Mouse (Mus musculus): ENCODE results near the gene Olfr462.
"Not testable (repeated sequence)": the region's sequence is repeated elsewhere in the genome, so short reads cannot be mapped to it uniquely, and the experiment has no call there.

Gene Olfr462

DNA sequence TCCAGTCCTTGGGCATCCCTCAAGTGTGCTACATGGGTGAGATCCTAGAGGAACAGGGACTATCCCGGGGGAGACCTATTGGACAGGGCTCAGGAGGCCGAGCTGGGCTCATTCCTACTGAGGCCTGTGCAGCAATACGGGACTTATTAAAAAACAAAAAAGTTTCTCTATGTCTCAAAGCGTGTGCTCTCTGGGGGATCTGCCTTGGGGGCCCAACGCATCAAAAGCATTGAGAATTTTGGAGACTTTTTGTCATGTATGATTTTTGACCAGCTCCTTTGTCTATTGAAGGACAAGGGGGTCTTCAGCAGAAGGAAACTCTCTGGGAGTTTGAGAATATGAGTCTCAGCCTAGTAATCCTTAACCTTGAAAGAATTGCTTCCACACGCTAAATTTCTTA is at the start of gene Olfr462:
TSS of gene Olfr462 (minus strand) at position 101 of the 400 bp plus-strand sequence.
- no peak for DNase-seq

DNA sequence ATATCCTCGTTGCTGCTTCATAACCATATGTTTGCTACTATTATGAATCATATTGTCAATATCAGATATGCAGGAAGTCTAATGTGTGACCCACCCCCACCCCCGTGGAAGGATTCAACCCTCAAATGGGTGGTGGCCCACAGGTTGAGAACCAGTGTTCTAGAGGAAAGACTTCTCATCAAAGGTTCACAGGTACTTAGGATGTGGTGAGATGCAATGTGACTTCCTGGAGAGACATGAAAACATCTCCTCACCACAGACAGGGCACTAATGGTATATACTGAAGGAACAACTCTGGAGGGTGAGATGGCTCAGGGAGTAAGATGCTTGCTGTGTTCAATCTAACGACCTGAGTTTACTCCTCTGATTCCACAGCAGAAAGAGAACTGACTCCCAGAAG is 43.4 kb upstream of the Olfr462 start:
- DNase-seq = no peak

DNA sequence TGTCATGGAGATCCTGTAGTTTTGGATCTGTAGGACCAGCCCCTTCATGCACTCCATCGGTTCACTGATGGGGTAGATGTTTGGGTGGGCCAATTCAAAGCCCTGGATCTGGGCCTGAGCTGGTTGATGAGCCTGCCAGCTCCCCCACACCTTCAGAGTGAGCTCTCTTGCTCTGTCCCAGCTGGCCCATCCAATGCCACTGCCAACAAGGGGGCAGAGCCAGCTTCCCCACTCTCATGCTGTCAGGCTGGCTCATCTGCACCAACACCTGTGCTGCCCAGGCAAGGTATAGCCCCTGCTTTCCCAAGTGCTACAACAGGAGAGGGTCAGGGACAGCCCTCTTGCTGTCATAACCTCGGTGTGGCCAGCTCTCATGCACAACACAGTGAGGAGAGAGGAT is 41.7 kb upstream of the Olfr462 start:
- no peak for DNase-seq

DNA sequence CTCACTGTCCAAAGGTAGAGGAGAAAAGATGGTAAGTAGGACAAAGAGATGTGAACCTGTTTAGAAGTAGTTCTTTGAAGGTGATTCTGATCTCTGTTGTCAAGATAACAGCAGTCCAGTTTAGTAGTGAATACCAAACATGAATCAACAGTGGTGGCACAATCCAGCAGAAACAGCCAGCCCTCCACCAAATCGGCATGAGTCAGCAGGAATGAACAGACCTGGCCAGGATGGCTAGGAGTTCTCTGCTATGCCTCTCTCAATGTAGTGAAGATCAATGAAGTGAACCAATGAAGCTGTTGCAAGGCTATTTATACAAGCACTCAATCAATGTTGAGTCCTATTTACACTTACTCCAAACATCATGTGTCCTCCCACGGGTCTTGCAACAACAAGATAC is 38.3 kb upstream of the Olfr462 start:
- DNase-seq = no peak

DNA sequence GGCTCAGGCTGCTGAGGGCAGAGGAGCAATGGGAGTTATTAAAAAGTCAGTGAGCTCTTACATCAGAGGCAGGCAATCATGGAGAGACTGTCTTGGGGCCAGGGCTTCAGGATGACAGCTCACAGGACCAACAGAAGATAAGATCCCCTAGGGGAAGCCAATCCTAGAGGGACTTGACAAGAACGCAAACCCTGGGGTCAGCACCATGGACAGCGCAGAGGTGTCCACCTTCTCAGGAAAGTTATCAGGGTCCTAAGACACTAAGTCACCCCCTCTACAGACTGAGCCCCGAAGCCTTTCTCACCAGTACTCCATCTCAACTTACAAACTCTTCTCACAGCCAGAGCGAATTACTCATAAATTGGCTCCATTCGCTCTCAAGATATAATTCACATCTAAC is 28.9 kb upstream of the Olfr462 start, which contains the start of gene Olfr464:
TSS of gene Olfr464 (minus strand) at position 2 of the 400 bp plus-strand sequence.
- peak; percentile 67 for DNase-seq

DNA sequence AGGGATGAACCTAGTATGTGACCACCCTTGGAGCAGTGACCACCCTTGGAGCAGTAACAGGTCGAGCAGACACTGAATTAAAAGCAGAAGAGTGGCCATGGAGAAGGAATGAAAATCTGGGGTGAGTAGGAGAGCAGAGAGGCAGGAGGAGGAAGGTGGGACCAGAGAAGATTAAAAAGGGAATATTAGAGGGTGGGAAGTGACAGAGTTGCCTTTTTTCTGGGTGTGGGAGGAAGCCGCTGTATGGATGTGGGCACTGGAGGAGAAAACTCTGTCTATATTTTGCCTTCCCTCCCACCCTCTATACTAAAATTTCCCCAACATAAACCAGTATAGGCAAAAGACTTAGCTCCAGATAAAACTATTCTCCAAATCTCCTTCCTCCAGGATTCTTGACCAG is 28.2 kb upstream of the Olfr462 start:
- no peak for DNase-seq

DNA sequence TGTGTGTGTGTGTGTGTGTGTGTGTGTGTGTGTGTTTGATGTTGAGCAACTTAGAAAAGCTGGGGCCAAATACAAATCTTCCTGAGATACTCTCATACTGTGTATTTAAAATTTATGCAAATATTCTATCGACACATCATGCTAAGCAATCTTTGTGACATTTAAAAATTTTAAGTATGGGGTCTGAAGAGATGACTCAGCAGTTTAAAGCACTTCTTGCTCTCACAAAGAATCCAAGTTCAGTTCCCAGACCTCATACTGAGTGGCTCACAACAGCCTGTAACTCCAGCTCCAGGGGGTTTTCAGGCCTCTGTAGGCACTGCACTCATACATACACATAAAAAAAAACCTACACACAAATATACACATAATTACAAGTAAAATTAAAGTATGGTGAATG is 23.9 kb upstream of the Olfr462 start:
- no peak for DNase-seq

DNA sequence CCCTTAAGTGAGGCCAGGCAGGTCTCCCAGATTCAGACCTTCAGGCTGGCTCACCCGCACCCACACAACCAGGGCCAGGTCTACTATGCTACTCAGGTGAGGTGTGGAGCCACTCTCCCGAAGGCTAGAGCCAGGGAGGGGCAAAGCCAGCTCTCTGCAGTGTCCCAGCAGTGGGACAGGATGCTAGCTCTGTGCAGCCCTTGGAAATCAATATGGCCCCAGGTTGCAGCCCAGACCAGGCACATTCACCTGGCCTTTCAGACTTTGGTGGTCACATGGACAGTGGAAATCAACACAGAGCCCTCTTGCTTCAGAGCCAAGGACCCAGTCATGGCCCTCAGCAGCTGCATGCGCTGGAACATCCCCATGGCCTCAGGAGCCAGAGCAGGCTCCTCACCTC is 12.3 kb upstream of the Olfr462 start:
- no peak for DNase-seq

DNA sequence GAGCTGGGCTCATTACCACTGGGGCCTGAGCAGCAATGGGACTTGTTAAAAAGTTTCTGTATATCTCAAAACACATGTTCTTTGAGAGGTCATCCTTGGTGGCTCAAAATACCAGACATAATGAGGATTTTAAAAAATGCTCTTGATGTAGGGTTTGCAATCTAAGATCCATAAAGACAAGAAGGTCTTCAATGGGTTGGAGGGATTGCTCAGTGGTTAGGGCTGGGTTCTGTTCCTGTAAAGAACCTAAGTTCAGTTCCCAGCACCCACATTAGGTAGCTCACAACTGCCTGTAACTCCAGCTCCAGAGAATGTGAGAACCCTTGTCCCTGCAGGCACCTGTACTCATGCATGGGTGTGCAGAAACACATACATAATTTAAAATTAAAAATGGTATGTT is 5.2 kb upstream of the Olfr462 start, which contains the start of gene Olfr463:
TSS of gene Olfr463 (minus strand) at position 101 of the 400 bp plus-strand sequence.
- DNase-seq = no peak

DNA sequence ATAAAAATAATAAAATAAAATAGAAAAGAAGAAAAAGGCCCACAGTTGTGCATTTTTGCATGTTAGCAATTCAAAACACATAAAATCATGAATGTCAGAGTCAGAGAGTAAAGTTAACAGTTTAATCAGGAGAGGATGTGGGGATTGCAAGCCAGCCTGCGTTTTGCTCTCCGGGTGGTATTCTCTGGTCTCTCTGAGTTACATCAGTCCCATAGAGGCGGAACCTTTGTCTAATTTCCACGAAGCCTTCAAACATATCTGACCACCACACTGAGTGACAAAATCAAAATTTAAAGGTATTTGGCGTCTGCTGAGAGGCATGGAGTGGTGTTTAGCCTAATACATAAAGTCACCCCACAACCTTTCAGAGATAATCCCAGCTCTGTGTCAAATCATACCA is 7.2 kb downstream of the Olfr462 start:
- DNase-seq = no peak

DNA sequence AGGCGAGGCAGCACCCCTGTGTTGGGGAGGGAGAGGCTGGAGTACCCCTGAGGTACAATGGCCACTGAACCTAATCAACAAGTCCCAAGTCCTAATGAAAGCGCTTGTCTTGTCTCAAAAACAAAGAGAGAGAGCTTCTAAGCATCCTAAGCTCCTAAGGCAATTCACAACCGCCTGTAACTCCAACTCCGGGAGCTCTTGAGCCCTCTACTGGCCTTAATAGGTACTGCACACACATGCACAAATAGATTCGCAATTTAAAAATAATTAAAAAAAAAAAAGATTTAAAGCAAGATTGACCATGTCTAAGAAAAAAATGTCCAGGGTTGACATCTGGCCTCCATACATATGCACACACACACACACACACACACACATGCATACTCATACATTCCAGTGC is 8.6 kb downstream of the Olfr462 start:
- DNase-seq = no peak

DNA sequence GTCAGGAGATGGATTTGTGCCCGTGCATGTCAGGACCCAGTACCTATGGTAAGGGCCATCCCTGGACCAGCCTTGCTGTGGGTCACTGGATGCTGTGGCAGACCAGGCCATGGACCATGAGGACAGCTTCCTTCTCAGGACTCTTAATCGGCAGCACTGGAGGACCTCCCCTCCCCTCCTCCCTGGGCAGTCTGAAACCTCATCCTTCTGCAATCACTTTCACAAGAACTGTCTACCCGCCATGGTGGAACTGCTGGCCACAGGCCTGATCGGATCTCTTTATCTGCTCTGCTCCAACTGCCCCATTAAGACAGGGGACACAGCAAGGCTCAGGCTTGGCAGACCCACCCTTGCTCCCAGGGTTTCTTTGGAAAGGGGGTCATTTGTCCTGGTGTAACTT is 10.4 kb downstream of the Olfr462 start:
- no peak for DNase-seq

DNA sequence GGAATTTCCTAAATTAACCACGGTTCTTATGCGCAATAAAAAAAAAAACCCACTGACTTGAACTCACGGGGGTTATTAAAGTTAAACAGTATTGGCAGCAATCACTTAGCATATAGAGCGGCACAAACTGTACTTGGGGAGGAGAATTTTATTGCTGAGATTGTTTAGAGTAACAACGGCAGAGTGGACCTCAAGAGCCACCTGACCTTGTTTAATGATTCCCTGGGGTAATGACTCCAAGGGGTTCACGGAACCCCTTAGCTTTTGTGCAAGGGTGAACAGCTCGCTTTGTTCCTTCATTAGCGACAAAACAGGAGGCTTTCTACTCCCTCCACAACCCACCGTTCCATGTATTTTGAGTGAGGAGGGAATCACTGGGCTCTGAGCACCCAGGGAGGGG is 12.2 kb downstream of the Olfr462 start:
- no peak for DNase-seq

DNA sequence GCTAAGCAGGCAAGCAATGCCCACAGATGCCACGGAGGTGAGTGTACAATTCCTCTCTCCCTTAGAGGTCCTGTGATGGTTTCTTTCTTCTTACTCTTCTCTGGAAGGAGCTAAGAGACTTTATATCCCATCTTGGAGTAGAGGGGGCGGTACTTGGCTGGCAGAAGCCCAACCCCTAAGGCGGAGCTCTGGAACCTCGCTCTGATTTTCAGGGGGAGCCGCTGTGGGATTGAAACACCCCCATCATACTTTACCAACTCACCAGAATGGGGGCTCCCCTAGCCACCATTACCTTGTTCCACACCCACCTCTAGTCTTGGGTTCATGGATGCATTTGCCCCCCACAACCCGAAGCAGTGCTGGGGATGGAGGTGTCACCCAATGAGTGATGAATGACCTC is 16.6 kb downstream of the Olfr462 start, which contains the start of gene Epx:
TSS of gene Epx (minus strand) at position 101 of the 400 bp plus-strand sequence.
- DNase-seq = no peak

DNA sequence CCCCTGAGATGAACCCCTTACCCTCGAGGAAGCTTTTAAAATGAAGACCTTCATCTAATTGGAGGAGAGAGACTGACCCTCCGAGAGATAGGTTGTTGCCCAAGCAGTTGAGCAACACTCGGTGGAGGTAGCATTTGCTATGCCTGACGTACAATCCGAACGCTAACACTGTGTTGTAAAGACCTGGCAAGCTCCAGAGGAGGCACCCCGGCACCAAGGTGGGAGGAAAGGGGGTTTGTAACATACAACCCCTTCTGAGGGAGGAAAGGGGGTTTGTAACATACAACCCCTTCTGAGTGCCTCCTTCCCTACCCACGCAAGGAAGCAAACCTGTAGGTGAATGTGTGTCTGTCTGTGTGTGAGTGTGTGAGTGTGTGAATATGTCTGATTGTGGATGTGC is 20.3 kb downstream of the Olfr462 start:
- DNase-seq = no peak

DNA sequence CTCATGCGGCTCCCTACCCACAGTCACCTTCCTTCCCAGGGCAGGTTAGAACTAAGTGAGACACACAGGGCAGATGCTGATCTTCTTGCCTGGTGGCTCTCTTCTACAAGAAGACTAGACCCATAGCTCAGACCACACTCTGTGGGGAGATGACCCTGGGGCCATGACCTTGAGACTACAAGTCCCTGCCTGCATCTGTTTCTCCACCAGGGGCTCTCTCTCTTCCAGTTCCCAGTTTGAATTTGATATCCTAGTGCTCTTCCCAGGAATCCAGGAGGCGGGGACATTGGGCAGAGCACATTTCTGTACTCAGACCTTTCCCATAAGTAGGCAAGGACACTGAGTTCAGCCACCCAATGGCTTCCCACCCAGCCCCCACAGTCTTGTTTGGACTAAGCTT is 22.0 kb downstream of the Olfr462 start:
- DNase-seq = no peak

DNA sequence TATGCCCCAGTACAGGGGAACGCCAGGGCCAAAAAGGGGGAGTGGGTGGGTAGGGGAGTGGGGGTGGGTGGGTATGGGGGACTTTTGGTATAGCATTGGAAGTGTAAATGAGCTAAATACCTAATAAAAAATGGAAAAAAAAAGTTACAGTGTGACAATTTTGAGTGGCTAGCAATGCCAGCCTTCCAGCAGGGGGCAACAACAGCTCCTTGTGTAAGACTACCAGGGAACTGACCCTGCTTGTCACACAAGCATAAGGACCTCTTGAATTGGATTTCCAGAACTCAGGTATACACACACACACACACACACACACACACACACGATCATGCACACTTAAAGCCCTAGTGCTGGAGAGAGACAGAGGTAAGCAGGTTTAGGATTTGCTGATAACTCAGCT is 25.2 kb downstream of the Olfr462 start:
- DNase-seq = not testable (repeated sequence)

DNA sequence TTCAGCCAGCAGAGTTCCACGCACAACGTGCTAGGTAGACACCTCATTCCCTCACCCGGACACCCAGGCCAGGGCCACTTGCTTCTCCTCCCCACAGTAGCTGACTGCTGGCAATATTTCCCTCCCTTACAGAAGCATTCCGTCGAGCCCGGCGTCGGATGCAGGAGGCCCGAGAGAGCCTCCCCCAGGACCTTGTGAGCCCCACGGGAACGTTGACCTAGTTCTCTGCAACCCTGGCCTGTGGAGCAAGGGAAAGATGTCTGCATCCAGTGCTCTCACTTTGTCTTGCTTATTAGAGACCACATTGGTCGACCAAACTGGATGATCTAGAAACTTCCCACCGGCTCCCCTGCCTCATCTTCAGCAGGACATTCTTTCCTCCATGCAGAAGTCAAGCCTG is 29.3 kb downstream of the Olfr462 start:
- no peak for DNase-seq

DNA sequence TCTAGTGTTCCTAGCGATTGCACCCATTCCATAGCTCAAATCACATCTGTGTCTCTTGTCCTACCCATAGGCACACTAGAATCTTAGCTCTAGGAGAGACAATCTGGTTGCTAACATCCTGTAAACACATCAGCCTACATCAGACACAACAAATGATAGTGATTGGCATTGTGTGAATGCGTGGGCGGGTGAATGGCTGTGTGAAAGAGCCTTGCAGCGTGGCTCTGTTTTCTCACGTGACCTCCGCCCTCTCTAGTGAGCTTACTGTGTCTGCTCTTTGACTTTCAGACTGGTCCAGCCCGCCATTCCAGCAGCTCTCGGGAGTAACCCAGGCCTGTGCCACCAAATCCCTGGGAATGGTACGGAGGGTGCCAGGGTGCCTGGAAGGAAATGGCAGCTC is 31.6 kb downstream of the Olfr462 start:
- no peak for DNase-seq

DNA sequence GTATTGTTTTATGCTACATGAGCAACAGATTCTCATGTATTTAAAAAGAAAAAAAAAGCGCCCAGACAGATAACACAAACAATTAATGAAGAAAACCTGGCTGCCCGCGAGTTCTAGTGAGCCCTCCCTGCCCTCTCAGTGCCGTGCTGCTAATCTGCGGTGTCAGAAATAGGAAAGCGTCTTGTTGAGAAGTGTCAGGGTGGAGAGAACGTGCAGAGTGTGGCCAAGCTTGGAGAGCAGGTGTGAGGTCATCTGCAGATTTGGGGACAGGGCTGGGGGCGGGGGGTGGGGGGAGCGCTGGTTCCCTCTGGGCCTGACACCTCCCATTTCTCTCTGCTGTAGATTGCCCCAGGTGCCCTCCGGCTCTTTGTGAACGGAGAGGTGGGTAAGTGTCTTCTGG is 32.8 kb downstream of the Olfr462 start:
- DNase-seq = no peak

DNA sequence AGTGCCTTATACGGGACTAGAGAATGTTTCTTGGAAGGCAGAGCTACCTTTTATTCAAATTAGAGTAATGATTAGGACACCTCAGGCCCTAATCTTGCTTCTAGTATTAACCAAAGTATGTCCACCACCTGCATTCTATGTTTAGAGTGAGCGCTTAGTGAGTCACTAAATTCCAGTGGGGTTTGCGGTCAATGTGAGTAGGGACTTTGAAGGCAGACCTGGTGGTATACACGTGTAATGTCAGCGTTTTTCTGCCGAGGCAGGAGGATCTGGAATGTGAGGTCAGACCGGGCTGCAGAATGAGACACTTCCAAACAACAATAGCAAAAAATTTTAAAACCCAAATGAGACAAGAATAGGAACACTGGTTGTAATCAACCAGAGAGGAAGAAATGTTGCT is 37.5 kb downstream of the Olfr462 start:
- no peak for DNase-seq

DNA sequence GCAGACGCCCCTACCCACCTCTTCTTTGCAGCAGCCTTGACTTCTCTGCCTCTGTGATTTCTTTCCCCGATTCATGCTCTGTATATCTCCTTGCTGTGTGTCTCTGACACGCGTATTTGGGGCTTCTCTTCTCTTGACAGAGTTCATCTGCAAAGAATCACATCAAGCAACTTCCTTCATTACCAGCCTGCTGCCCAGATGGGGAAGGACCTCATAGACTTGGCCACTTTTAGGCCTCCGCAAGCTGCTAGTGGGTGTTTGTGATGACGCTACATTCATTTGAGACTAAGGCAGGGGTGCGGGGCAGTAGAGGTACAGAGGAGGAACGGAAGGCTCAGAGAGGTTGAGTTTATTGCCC is 38.5 kb downstream of the Olfr462 start:
- no peak for DNase-seq

DNA sequence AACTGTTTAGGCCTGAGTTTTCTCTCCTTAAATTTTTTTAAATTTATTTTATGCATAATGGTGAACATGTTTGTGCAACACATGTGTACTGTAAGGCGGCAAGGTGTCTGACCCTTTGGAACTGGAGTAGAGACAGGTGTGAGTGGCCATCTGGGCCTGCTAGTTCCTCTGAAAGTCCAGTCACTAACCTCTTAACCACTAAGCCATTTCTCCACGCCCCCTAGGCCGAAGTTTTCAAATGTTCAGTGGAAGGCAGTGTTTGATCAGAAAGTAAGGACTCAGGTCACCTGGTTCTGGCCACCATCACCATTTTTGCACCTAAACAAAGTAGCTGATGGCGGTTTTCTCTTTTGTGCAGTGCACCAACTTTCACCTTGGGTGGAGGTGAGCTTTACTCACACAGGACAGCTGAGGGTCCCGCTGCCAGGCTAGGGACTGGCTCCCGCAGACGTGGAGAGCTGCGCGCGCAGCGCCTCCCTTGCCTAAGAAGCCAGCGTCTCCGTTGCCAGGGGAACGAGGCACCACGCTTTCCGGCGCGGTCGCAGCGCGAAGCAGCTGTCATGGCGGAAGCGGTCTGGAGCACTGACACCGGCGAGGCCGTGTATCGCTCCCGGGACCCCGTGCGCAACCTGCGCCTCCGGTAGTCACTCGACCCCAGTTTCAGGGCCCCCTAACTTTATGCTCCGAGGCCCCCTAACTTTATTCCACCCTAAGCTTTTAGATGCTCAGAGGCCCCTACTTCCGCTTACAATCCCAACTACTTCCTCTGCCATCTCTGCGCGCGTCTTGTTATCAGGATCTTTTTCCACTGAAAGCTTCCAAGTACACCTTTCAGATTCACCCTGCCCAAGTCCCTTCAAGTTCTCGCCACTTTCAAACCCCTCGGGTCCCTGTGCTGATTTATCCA is 39.1 kb downstream of the Olfr462 start, which contains the start of gene Mks1:
TSS of gene Mks1 (plus strand) at position 526 of the 907 bp plus-strand sequence.
- DNase-seq = peak; percentile 89

DNA sequence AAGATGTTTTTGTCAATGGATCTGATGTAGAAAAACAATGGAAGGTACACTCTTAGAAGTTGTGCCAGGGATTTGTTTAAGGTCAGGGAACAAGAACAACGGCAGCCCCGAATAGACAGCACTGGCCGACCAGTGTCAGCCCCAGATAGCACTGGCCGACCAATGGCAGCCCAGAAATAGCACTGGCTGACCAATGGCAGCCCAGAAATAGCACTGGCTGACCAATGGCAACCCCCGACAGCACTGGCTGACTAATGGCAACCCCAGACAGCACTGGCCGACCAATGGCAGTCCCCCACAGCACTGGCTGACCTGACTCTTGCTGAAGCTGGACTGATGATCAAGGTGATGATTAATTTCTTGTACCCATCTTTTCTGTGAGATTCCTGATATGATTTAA is 44.2 kb downstream of the Olfr462 start:
- no peak for DNase-seq
